In genomic region chr3:121893606-121894005, GRCm38 (mm10) we compare ENCODE assay signal across 25 mouse cellular contexts. TPM values are rescaled to one million over a fixed set of nuclear protein-coding genes. Genes with fewer than 3 reads are reported as not detected.
DNase-seq lines count a peak whose midpoint lies in the region; ATAC-seq and TF ChIP-seq lines count a peak whose summit lies in the region.
"Had no signal": no experiment of that assay in that cellular context is flagged by ENCODE, and none has a peak within 500 bp of the region (broad histone marks: within the 10 kb centered on the region; RNA-seq: fewer than 3 reads in every experiment).

No protein-coding gene starts in this region.

- no peak overlapping the region for H3K9ac ChIP-seq in intestine, embryonic 15.5 days
- H3K9ac ChIP-seq in intestine, postnatal 0 days (ENCODE audit: low read depth, low read length): no peak overlapping the region
- H3K9ac ChIP-seq: embryonic facial prominence, embryonic 12.5 days; forebrain, embryonic 13.5 days; forebrain, embryonic 15.5 days; forebrain, postnatal 0 days had no signal

- no peak overlapping the region for H3K4me3 ChIP-seq in intestine, embryonic 15.5 days (replicated peaks)
- H3K4me3 ChIP-seq in intestine, postnatal 0 days (ENCODE audit: low read depth, low read length): no peak overlapping the region
- H3K4me3 ChIP-seq in brown adipose tissue, adult 24 weeks (ENCODE audit: insufficient read depth, low read depth, low read length): no peak overlapping the region
- H3K4me3 ChIP-seq: embryonic facial prominence, embryonic 10.5 days; embryonic facial prominence, embryonic 12.5 days; forebrain, embryonic 13.5 days; forebrain, embryonic 15.5 days had no signal

- WGBS in intestine, embryonic 15.5 days: 71% methylated on average over 7 of the region's 7 CpGs
- WGBS in intestine, postnatal 0 days: 62% methylated on average over 7 of the region's 7 CpGs

- H3K4me2 ChIP-seq in intestine, embryonic 15.5 days (replicated peaks): no peak overlapping the region
- no peak overlapping the region for H3K4me2 ChIP-seq in intestine, postnatal 0 days (replicated peaks; ENCODE audit: low read depth)
- H3K4me2 ChIP-seq: embryonic facial prominence, embryonic 12.5 days; forebrain, embryonic 13.5 days; forebrain, embryonic 15.5 days had no signal

- DNase-seq in heart, adult 11 months: peak; percentile 43
- DNase-seq in heart, postnatal 36 days: no peak
- DNase-seq in adrenal gland, adult (ENCODE audit: inconsistent age in 2 of 2, low spot score in 1 of 2): no peak
- DNase-seq: adrenal gland, adult 2 months; adrenal gland, postnatal 10 days; adrenal gland, postnatal 25 days; B cell, adult 2 months; cerebellum, adult 11-12 months; cerebellum, adult 2 months; cerebellum, adult 9-10 months; cerebellum, postnatal 10 days; cerebellum, postnatal 25 days; forebrain, postnatal 0 days had no signal

- no peak overlapping the region for H3K27ac ChIP-seq in intestine, embryonic 15.5 days
- no peak overlapping the region for H3K27ac ChIP-seq in intestine, postnatal 0 days (ENCODE audit: low read depth, low read length)
- peak overlapping the region; percentile 39; the same call in 1 of the 2 replicates for H3K27ac ChIP-seq in brown adipose tissue, adult 24 weeks (replicated peaks; ENCODE audit: low read depth, low read length)
- H3K27ac ChIP-seq: embryonic facial prominence, embryonic 10.5 days; embryonic facial prominence, embryonic 12.5 days; forebrain, embryonic 13.5 days; forebrain, embryonic 15.5 days had no signal

- H3K36me3 ChIP-seq in intestine, embryonic 15.5 days: no peaks in the 10 kb centered on the region
- H3K36me3 ChIP-seq in intestine, postnatal 0 days (ENCODE audit: control insufficient read depth, insufficient read depth): no peaks in the 10 kb centered on the region
- H3K36me3 ChIP-seq: embryonic facial prominence, embryonic 10.5 days; embryonic facial prominence, embryonic 12.5 days; forebrain, embryonic 15.5 days; G1E had no signal

- H3K4me1 ChIP-seq in intestine, embryonic 15.5 days (replicated peaks): 0 out of 2 replicates have a peak, but pooled peaks cover 3% of the 10 kb centered on the region
- H3K4me1 ChIP-seq in intestine, postnatal 0 days (replicated peaks; ENCODE audit: control insufficient read depth, insufficient read depth, low read length): no peaks in the 10 kb centered on the region
- H3K4me1 ChIP-seq in brown adipose tissue, adult 24 weeks (ENCODE audit: control insufficient read depth, insufficient read depth, insufficient read length, low read length): peaks cover 7% of the 10 kb centered on the region
- H3K4me1 ChIP-seq: forebrain, embryonic 13.5 days had no signal

- ATAC-seq in intestine, embryonic 15.5 days: peak; percentile 61; the same call in 1 of the 2 replicates
- no peak for ATAC-seq in intestine, postnatal 0 days
- ATAC-seq: activated CD4-positive, CD25-positive, alpha-beta regulatory T cell, adult 4 months; CD4-positive, CD25-positive, alpha-beta regulatory T cell, adult 4 months; forebrain, embryonic 13.5 days; forebrain, embryonic 15.5 days; forebrain, postnatal 0 days had no signal

- no peaks in the 10 kb centered on the region for H3K9me3 ChIP-seq in intestine, embryonic 15.5 days
- no peaks in the 10 kb centered on the region for H3K9me3 ChIP-seq in intestine, postnatal 0 days (ENCODE audit: control insufficient read depth)
- H3K9me3 ChIP-seq: embryonic facial prominence, embryonic 10.5 days; embryonic facial prominence, embryonic 12.5 days; forebrain, embryonic 13.5 days; forebrain, embryonic 15.5 days; G1E had no signal

- TF ChIP-seq CTCF in intestine, postnatal 0 days (IDR thresholded peaks at IDR 0.05; ENCODE audit: low read depth): no peak

- intact Hi-C loops in heart, postnatal 36 days (cut with DNase I): no loop called here

- no peaks in the 10 kb centered on the region for H3K27me3 ChIP-seq in intestine, embryonic 15.5 days (replicated peaks)
- no peaks in the 10 kb centered on the region for H3K27me3 ChIP-seq in intestine, postnatal 0 days (replicated peaks; ENCODE audit: control insufficient read depth, insufficient read depth, low read length)
- H3K27me3 ChIP-seq: CH12.LX; embryonic facial prominence, embryonic 12.5 days; forebrain, embryonic 15.5 days; Patski had no signal

RNA-seq across cellular contexts. Expression of gene Arhgap29, which starts 58.7 kb away (rescaled TPM):
- 10 to 100 TPM; 53.9 to 54.3 TPM for total RNA-seq in heart, postnatal 36 days (2021)
- polyA plus RNA-seq in intestine, embryonic 15.5 days (2015; fragmentation: Nextera tagmentation; extraction: Ambion mirVana): 31.5 and 40.1 TPM in 2 replicates
- polyA plus RNA-seq in intestine, postnatal 0 days (2015; fragmentation: Nextera tagmentation; extraction: Ambion mirVana): 10.3 and 14.2 TPM in 2 replicates
- polyA plus RNA-seq in brown adipose tissue, adult 24 weeks (2012; ENCODE audit: insufficient read depth, insufficient read length, missing spikeins): 73.7 and 81.7 TPM in 2 replicates
